Mouse (Mus musculus): Measurements from ENCODE around the gene Gkap1. TPM values are rescaled to one million over a fixed set of nuclear protein-coding genes. Genes with fewer than 3 reads are reported as not detected.

Gkap1 gene
- polyA plus RNA-seq, 1 experiment from 2014 or later = 37.1 TPM

DNA sequence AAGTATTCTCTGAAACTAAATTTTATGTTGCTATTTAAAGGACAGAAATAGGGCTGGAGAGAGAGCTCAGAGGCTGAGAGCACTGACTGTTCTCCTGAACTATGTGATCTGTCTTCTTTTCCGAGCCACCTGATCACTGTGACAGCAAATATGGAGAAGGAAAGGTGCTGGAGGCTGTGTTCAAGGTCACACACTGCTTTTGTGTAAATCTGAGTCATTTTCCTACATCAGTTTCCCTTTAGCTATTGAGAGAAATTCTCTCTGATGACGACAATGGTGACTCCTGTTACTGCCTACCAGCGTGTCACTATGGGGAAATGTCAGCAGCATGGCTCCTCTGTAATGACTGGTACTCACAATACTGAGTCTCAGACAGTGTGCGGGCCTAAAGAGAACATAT lies 13.8 kb downstream of the Gkap1 start:
- WGBS = 87% methylated on average over 4 of the region's 4 CpGs
- H3K27ac ChIP-seq (replicated peaks) = no peak overlapping the region
- no peak for ATAC-seq (ENCODE audit: low FRiP score)

DNA sequence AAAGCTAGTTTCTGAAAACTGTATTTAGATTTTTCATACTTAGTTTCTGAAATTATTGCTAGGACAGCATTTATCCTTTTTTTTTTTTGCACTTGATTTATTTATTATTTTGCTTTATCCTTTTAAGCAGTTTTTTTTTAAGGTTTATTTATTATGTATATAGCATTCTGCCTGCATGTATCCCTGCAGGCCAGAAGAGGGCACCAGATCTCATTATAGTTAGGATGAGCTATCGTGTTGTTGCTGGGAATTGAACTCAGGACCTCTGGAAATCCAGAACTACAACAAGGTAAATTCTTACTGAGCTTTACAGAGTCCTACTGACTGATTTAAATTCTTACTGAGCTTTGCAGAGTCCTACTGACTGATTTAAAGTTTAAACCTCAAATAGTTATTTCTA lies 22.2 kb downstream of the Gkap1 start:
- Histone ChIP-seq H3K9me3 (replicated peaks) (no peaks in the 10 kb centered on the region), H3K4me3 (replicated peaks) (no peak overlapping the region), H3K27me3 (replicated peaks) (no peaks in the 10 kb centered on the region), H3K36me3 (peaks cover 39% of the 10 kb centered on the region), H3K27ac (replicated peaks) (no peak overlapping the region), H3K4me2 (no peak overlapping the region), H3K9ac (replicated peaks) (no peak overlapping the region), H3K4me1 (no peaks in the 10 kb centered on the region)
- ATAC-seq (ENCODE audit: low FRiP score) = no peak
- 85% methylated on average over 1 of the region's 1 CpGs for WGBS

More for the DNA sequence above, 13.8 kb downstream of the Gkap1 start:
- Histone ChIP-seq H3K27me3 (replicated peaks) (no peaks in the 10 kb centered on the region), H3K4me3 (replicated peaks) (no peak overlapping the region), H3K4me2 (no peak overlapping the region), H3K36me3 (peaks cover 29% of the 10 kb centered on the region), H3K4me1 (no peaks in the 10 kb centered on the region), H3K9me3 (replicated peaks) (no peaks in the 10 kb centered on the region), H3K9ac (replicated peaks) (no peak overlapping the region)

DNA sequence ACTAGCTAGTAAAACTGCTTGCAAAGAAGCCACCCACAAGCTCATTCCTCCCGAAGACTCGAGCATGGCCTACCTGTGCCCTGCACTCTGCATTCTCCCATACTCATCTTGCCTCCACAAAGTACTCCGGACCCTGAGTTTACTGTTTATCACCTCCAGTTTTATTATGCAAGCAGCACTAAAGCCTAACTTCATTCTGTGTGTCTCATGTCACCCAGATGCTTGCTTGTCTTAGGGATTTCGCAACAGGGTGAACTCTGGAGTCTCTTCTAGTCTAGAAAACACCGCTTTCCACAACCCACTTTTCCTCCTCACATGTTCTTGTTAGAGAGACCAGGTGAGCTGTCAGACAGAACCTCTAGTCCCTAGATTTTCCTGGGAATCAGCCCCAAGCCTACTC lies 26.5 kb downstream of the Gkap1 start:
- Histone ChIP-seq H3K9me3 (replicated peaks) (no peaks in the 10 kb centered on the region), H3K36me3 (peaks cover 38% of the 10 kb centered on the region), H3K27ac (replicated peaks) (no peak overlapping the region), H3K27me3 (replicated peaks) (no peaks in the 10 kb centered on the region), H3K4me2 (no peak overlapping the region), H3K4me3 (replicated peaks) (no peak overlapping the region), H3K9ac (replicated peaks) (no peak overlapping the region), H3K4me1 (no peaks in the 10 kb centered on the region)
- ATAC-seq (ENCODE audit: low FRiP score) = no peak
- WGBS = 96% methylated on average over 5 of the region's 5 CpGs

DNA sequence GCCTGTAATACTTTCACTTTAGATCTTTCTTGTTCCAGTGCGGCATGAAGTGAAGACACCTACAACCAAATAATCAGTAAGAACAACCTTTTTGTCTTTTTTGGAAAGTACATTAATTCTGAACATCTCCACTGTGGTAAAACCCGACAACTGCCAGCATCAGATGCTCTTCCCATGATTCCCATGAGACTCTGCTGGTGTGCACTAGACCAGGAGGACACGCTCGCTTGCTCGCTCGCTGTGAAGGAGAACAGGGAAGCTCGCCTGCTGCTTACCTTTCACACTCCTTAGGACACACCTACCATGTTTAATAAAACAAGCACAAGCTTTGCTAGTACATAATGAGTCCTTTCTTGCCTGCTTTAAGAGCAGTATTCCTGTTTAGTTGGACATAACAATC lies 39.0 kb downstream of the Gkap1 start:
- no peak overlapping the region for H3K4me2 ChIP-seq
- peaks cover 15% of the 10 kb centered on the region for H3K36me3 ChIP-seq
- no peaks in the 10 kb centered on the region for H3K4me1 ChIP-seq
- no peak for ATAC-seq (ENCODE audit: low FRiP score)
- no peaks in the 10 kb centered on the region for H3K27me3 ChIP-seq (replicated peaks)
- H3K9me3 ChIP-seq (replicated peaks) = no peaks in the 10 kb centered on the region
- no peak overlapping the region for H3K9ac ChIP-seq (replicated peaks)
- no peak overlapping the region for H3K4me3 ChIP-seq (replicated peaks)
- 81% methylated on average over 7 of the region's 7 CpGs for WGBS
- H3K27ac ChIP-seq (replicated peaks) = no peak overlapping the region

DNA sequence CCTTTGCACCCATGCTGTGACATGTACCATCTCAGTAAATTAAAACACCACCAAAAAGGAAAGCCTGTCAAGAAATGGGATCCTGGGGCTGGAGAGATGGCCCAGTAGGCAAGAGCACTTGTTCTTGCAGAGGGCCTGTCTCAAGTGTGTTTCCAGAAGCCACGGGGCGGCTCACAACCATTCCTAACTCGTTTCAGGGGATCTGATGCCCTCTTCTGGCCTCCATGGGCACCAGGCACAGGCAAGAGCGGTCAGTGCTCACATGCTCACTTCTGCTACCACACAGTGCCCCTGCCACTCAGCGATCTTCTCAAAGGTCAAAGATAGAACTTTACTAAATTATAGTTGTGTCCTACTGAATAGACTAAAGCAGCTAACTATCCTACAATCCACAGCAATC lies 42.9 kb downstream of the Gkap1 start:
- Histone ChIP-seq H3K4me1 (no peaks in the 10 kb centered on the region), H3K27me3 (replicated peaks) (no peaks in the 10 kb centered on the region), H3K27ac (replicated peaks) (no peak overlapping the region), H3K4me2 (no peak overlapping the region), H3K4me3 (replicated peaks) (no peak overlapping the region), H3K9ac (replicated peaks) (no peak overlapping the region), H3K9me3 (replicated peaks) (no peaks in the 10 kb centered on the region), H3K36me3 (peaks cover 6% of the 10 kb centered on the region; the same call in 1 of the 2 replicates)
- ATAC-seq (ENCODE audit: low FRiP score) = no peak
- WGBS = 51% methylated on average over 5 of the region's 5 CpGs

DNA sequence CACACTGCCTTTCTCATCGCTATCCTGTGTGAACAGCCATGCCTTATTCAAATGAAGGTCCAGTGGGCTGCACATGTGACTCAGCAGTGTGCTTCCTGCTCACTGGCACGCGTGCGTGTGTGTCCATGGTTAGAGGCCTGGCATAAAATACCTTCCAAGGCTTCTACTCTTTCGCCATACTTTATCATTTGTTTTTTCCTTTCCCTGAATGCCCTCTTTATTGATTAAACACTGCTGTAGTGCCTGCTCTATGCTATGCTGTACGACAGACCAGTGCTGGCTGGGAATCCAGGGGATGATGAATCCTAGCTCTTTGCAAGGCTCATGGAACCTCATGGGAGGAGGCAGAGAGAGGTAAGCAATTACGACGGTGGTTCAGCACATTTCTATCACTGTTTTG lies 43.4 kb downstream of the Gkap1 start:
- 88% methylated on average over 8 of the region's 8 CpGs for WGBS
- no peaks in the 10 kb centered on the region for H3K9me3 ChIP-seq (replicated peaks)

DNA sequence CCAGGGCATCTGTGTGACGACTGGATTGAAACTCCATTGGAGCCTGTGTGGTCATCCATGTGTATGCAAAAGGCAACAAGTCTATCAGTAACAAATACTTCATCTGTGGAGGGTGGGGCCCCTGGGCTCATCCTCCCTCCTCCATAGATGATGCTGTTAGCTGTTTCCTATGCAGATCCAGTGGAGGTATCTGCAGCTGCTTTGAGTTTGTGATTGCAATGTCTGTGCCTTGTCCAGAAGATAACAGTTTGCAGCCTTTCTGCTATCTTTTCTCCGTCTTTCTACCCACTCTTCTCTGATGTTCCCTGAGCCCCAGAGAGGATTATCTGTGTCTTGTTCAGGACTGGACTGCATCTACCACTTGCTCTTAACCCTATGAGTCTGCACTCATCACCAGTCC lies 46.9 kb downstream of the Gkap1 start:
- no peaks in the 10 kb centered on the region for H3K36me3 ChIP-seq
- no peak overlapping the region for H3K4me3 ChIP-seq (replicated peaks)
- H3K27me3 ChIP-seq (replicated peaks) = no peaks in the 10 kb centered on the region
- H3K4me1 ChIP-seq = no peaks in the 10 kb centered on the region
- no peak overlapping the region for H3K9ac ChIP-seq (replicated peaks)
- H3K27ac ChIP-seq (replicated peaks) = no peak overlapping the region
- WGBS = 87% methylated on average over 2 of the region's 2 CpGs
- no peak for ATAC-seq (ENCODE audit: low FRiP score)
- H3K9me3 ChIP-seq (replicated peaks) = no peaks in the 10 kb centered on the region
- no peak overlapping the region for H3K4me2 ChIP-seq

More for the DNA sequence above, 43.4 kb downstream of the Gkap1 start:
- no peak overlapping the region for H3K27ac ChIP-seq (replicated peaks)
- no peak overlapping the region for H3K4me3 ChIP-seq (replicated peaks)
- H3K4me2 ChIP-seq = no peak overlapping the region
- H3K9ac ChIP-seq (replicated peaks) = no peak overlapping the region
- ATAC-seq (ENCODE audit: low FRiP score) = no peak
- H3K27me3 ChIP-seq (replicated peaks) = no peaks in the 10 kb centered on the region
- no peaks in the 10 kb centered on the region for H3K4me1 ChIP-seq
- peaks cover 2% of the 10 kb centered on the region; the same call in 1 of the 2 replicates for H3K36me3 ChIP-seq

DNA sequence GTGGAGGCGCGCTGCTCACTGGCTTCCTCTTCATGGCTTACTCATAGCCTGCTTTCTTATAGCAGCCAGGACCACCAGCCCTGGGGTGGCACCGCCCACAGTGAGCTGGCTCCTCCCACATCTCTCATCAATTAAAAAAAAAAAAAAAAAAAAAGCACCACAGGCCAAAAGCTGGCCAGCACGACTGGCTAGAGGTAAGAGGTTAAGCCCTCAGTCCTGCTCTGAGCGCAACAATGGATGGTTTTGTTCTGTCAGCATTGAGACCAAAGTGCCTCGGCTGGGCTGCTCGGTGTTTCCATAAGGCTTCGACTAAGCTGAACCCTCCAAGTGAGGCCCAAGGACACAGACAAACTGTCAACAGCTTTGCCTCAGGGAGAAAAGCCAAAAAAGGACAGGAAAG lies 49.8 kb downstream of the Gkap1 start:
- no peak overlapping the region for H3K9ac ChIP-seq (replicated peaks)
- H3K9me3 ChIP-seq (replicated peaks) = no peaks in the 10 kb centered on the region
- no peak overlapping the region for H3K27ac ChIP-seq (replicated peaks)
- H3K4me1 ChIP-seq = no peaks in the 10 kb centered on the region
- H3K27me3 ChIP-seq (replicated peaks) = no peaks in the 10 kb centered on the region
- H3K36me3 ChIP-seq = no peaks in the 10 kb centered on the region
- ATAC-seq (ENCODE audit: low FRiP score) = no peak
- H3K4me2 ChIP-seq = no peak overlapping the region
- 75% methylated on average over 8 of the region's 8 CpGs for WGBS
- no peak overlapping the region for H3K4me3 ChIP-seq (replicated peaks)

DNA sequence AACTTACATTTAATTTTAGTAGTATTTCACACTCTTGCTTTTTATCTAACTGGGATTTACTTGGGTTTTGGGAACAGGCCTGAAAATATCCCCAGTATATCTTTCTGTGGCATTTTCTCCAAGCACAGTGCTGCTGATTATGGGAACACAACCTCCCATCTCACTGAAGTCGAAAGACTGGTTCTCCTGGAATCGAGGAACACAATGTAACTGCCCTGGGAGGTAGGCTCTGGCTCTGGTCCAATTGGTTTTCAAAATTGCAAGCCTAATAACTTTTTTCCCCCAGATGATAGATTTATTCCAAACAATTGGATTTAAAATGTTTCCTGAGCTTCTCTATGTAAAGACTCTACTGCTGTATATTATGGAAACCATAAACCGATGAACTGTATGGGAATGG lies 55.3 kb downstream of the Gkap1 start:
- H3K36me3 ChIP-seq = no peaks in the 10 kb centered on the region
- H3K27ac ChIP-seq (replicated peaks) = no peak overlapping the region
- no peak overlapping the region for H3K4me2 ChIP-seq
- no peak overlapping the region for H3K4me3 ChIP-seq (replicated peaks)
- no peak overlapping the region for H3K9ac ChIP-seq (replicated peaks)
- peaks cover 7% of the 10 kb centered on the region for H3K4me1 ChIP-seq
- no peaks in the 10 kb centered on the region for H3K27me3 ChIP-seq (replicated peaks)
- H3K9me3 ChIP-seq (replicated peaks) = no peaks in the 10 kb centered on the region
- 85% methylated on average over 3 of the region's 3 CpGs for WGBS
- no peak for ATAC-seq (ENCODE audit: low FRiP score)

DNA sequence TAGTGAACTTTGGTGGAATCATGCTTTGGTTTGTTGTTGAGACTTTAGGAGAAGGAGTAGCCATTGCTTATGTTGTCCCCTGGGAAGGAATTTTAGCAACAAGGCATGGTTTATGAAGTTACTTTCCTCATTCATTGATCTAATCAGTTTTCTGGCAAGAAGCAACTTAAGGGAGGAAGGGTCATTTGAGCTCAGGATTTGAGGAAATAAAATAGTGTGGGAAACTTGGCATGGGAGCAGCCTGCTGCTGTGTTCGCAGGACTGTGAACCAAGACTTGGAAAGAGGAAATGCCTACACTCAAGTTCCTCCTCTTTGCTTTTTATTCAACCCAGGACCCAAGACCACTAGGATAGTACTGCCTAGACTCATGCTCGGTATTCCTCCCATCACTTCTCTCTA lies 58.0 kb downstream of the Gkap1 start:
- no peak overlapping the region for H3K4me2 ChIP-seq
- H3K9ac ChIP-seq (replicated peaks) = no peak overlapping the region
- no peaks in the 10 kb centered on the region for H3K9me3 ChIP-seq (replicated peaks)
- H3K27ac ChIP-seq (replicated peaks) = no peak overlapping the region
- H3K4me3 ChIP-seq (replicated peaks) = no peak overlapping the region
- WGBS = 90% methylated on average over 2 of the region's 2 CpGs
- no peak for ATAC-seq (ENCODE audit: low FRiP score)
- peaks cover 26% of the 10 kb centered on the region for H3K4me1 ChIP-seq
- no peaks in the 10 kb centered on the region for H3K27me3 ChIP-seq (replicated peaks)
- no peaks in the 10 kb centered on the region for H3K36me3 ChIP-seq

DNA sequence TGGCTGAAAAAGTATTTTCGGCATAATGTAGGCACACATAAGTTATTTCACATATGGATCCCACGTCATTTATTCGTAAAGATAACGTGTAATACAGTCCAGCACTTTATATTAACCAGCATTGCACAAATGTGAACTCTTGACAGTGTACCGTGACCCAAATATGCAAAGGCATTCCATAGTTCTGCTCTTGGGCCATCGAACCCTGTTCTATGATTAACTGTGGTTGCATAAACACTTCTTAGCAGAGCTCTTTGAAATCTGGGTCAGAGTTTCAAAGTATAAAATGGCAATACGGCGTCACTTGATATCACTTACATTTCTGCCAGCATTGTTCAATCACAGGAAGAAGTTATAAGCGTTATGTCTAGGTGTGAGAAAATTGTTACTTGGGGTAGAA lies 59.1 kb downstream of the Gkap1 start:
- Histone ChIP-seq H3K27ac (replicated peaks) (peak overlapping the region; percentile 96; the same call in 1 of the 2 replicates), H3K4me2 (peak overlapping the region; percentile 82), H3K4me1 (peaks cover 34% of the 10 kb centered on the region), H3K27me3 (replicated peaks) (no peaks in the 10 kb centered on the region), H3K4me3 (replicated peaks) (peak overlapping the region; percentile 100), H3K9me3 (replicated peaks) (no peaks in the 10 kb centered on the region), H3K9ac (replicated peaks) (peak overlapping the region; percentile 89), H3K36me3 (no peaks in the 10 kb centered on the region)
- WGBS = 93% methylated on average over 9 of the region's 9 CpGs
- no peak for ATAC-seq (ENCODE audit: low FRiP score)

DNA sequence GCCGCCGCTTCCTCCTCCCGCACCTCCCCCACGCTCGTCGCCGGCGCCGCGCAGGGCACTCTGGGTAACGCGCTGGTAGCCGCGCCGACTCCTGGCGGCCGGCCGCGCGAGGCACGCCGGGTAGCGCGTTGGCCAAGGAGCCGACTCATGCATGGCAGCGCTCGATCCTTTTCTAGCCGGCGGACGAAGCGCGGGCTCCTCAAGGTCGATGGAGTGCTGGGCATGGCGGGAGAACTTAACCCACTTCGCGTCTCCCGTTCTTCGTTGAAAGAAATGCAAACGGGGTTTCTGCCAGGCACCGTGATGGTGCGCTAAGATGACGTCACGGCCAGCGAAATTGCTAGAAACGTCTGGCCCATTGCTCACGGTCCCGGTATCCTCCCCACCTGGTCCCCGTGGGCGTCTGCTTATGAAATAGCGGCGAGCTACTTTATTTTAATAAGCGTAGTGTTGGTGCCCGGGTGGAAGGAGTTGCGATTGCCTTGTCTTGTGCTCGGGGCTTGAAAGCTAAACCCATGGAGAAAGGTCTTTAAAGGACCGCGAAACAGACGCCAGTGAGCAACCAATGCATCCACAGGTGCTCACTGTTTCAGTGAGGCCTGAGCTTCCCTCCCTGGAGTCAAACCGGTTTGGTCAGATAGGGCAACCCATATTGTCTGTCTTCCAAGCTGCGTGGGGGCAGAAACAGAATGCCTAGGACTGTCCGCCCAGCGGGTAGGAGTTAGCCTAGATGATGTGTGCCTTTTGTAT lies 59.7 kb downstream of the Gkap1 start, which contains the start of gene Ubqln1:
Ubqln1 (minus strand) TSS at position 62 of the 750 bp plus-strand sequence.
- peak within 1 kb of the TSS; percentile 89 for H3K9ac ChIP-seq (replicated peaks)
- peak within 1 kb of the TSS; percentile 82 for H3K4me2 ChIP-seq
- ATAC-seq (ENCODE audit: low FRiP score) = peak; percentile 95
- peak within 1 kb of the TSS; percentile 96 for H3K27ac ChIP-seq (replicated peaks)
- no peaks in the 10 kb centered on the region for H3K36me3 ChIP-seq
- H3K4me1 ChIP-seq = peaks cover 34% of the 10 kb centered on the region
- peak within 1 kb of the TSS; percentile 100 for H3K4me3 ChIP-seq (replicated peaks)
- 3% methylated on average over 59 of the region's 62 CpGs for WGBS
- no peaks in the 10 kb centered on the region for H3K9me3 ChIP-seq (replicated peaks)
- H3K27me3 ChIP-seq (replicated peaks) = no peaks in the 10 kb centered on the region

All from neural tube, embryonic 15.5 days (tissue).